Mouse (Mus musculus): ENCODE results near the gene Arl8b. TPM values are rescaled to one million over a fixed set of nuclear protein-coding genes. Genes with fewer than 3 reads are reported as not detected.

Gene Arl8b
- 100 to 1,000 TPM; 208 to 214 TPM for total RNA-seq (2021)

- DNase-seq (ENCODE audit: low spot score in 2 of 2) = peak; percentile 94 to 96
- intact Hi-C loops (cut with DNase I) = loop anchor here (2.0 kb wide), 1 partner anchor 46 kb away; the partner anchor contains the start of gene Edem1
These were observed at the start of gene Arl8b for GRCm38 (mm10) chr6:108782526-108783183. Arl8b (plus strand) TSS chr6:108783099.

GRCm38 (mm10) chr6:108735910-108736750 lies 46.8 kb upstream of the Arl8b start:
- peak; percentile 76 to 83 for DNase-seq (ENCODE audit: low spot score in 2 of 2)
- intact Hi-C loops (cut with DNase I) = loop anchor here (1.0 to 10.0 kb wide), 2 partner anchors 319 to 641 kb away; no protein-coding TSS in a partner anchor

GRCm38 (mm10) chr6:108738463-108739203 lies 44.3 kb upstream of the Arl8b start:
- intact Hi-C loops (cut with DNase I) = loop anchor here (10.0 kb wide), 1 partner anchor 644 kb away; no protein-coding TSS in a partner anchor
- peak; percentile 29 to 36 for DNase-seq (ENCODE audit: low spot score in 2 of 2)

- intact Hi-C loops (cut with DNase I) = no loop called here
- no peak for DNase-seq (ENCODE audit: low spot score in 2 of 2)
These were observed 42.3 kb upstream of the Arl8b start for GRCm38 (mm10) chr6:108740579-108740978.

DNA sequence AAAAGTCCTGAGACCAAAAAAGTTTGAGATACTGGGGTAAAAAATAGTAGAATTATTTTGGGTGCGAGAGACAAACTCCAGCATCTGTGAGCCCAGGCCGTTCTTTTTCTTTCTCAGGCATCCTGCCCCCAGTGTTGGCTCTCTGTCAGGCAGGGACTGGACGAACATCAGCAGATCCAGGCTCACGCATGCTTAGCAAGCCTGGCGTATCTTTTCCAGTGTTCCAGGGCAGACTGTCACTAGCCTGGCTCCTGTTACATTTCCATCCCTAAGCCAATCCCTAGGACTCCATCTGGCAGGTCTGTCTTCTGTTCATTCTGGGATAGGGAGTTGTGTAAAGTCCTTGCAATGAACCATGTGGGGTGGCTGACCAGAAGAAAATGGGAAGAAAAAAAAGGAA lies 39.2 kb upstream of the Arl8b start:
- intact Hi-C loops (cut with DNase I) = no loop called here
- DNase-seq (ENCODE audit: low spot score in 2 of 2) = no peak

DNA sequence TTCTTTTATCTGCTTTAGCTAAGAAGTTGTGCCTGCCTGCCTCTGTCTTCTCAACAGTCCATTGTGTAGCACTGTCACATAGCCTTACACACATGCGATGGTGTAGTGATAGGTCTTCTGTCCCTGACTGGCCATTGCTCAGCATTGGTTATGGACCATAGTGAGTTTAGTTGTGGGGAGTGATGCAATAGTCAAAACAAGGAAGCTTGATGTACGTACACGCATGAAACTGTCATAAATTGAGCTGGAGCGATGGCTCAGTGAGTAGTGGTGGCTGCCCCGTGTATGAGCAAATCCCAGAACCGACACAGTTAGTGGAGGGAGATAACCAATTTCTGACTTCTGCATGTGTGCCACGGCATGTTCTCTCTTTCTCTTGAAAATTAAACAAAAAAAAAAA lies 31.6 kb upstream of the Arl8b start:
- intact Hi-C loops (cut with DNase I) = no loop called here
- no peak for DNase-seq (ENCODE audit: low spot score in 2 of 2)

- peak; percentile 21 to 26 for DNase-seq (ENCODE audit: low spot score in 2 of 2)
- intact Hi-C loops (cut with DNase I) = no loop called here
These were observed 30.5 kb upstream of the Arl8b start for GRCm38 (mm10) chr6:108752395-108752794.

DNA sequence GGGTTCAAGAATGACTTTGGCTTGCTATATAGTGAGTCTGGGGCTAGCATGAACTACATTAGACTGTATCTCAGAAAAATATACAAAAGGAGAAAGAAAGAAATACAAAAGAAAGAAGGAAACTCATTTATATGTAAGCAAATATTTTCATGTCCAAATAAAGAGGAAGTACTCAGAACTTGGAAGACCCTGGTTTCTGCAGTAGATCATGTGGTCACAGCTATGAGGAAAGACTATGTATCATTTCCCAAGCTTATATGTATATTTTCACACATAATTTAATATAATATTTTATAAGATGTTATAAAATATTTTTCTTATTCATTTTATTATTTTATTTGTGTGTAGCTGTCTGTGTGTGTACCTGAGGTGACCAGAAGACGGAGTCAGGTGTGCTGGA lies 29.4 kb upstream of the Arl8b start:
- no peak for DNase-seq (ENCODE audit: low spot score in 2 of 2)
- intact Hi-C loops (cut with DNase I) = no loop called here

DNA sequence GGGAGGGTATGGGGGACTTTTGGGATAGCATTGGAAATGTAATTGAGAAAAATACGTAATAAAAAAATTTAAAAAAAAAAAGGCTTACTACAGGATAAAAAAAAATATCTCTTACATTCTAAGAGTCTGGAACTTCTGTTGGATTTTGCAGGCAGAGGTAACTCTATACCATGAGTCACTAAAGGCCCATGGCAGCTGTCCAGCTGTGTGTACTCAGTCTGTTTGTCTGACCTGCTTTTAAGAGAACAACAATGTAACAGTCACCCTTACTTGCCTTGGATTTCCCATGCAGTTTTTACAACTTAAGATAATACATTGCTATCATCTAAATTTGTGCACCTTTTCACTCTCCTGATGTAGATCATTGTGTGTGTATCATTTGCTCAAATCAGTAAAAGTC lies 28.5 kb upstream of the Arl8b start:
- intact Hi-C loops (cut with DNase I) = no loop called here
- DNase-seq (ENCODE audit: low spot score in 2 of 2) = no peak

DNA sequence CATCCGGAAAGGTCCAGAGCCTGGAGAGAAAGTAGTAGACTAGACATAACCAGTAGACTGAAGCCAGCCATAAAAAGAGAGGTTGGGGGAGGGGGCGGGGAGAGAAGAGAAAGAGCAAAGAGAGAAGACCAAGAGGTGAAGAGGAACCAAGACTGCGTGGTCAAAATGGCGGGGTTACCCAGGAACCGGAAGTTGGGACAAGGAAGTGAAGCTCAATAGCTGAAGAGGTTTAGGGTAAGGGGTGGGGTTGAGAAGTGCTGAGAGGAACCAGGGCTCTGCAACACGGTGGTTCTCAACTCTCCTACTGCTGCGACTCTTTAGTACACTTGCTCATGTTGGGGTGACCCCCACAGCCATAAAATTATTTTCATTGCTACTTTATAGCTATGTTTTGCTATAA lies 27.0 kb upstream of the Arl8b start:
- intact Hi-C loops (cut with DNase I) = no loop called here
- no peak for DNase-seq (ENCODE audit: low spot score in 2 of 2)

GRCm38 (mm10) chr6:108758997-108759697 lies 23.8 kb upstream of the Arl8b start:
- DNase-seq (ENCODE audit: low spot score in 2 of 2) = no peak
- intact Hi-C loops (cut with DNase I) = no loop called here

DNA sequence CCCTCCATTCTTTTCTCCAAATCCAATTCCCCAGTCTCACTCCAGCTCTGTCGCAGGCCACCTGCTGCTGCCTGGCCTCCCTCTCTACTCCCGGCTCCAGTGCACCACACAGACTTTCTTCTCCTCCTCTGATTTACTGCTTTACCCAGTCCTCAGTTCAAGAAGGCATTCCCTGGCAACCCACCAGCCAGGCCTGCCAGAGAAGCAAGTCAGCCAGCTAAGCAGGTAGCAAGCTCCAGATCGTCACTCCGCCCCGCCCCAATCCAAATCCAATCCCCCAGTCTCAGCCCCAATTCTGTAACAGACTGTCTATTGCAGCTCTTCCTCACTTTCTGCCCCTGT lies 23.2 kb upstream of the Arl8b start:
- intact Hi-C loops (cut with DNase I) = no loop called here

GRCm38 (mm10) chr6:108770880-108771279 lies 12.0 kb upstream of the Arl8b start:
- intact Hi-C loops (cut with DNase I) = no loop called here
- DNase-seq (ENCODE audit: low spot score in 2 of 2) = no peak

More for the DNA sequence above, 23.2 kb upstream of the Arl8b start:
- no peak for DNase-seq (ENCODE audit: low spot score in 2 of 2)

DNA sequence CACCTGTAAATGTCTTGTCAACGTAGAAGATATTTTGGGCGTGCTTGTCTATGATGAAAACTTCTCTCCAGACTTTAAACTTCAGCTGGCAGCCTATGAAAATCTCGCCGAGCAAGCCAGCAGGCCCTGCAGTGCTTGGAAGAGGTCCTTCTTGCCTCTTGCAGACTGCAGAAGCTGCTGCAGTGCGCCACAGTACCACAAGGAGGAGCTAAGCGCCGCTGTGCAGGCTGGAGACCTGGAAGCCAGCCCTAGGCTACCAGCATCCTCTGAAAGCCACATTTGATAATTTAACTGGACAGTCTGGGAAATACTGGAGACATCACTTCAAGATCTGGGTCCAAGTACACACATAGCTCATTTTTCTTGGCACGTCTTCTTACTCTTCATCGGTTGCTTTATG lies 10.0 kb upstream of the Arl8b start:
- intact Hi-C loops (cut with DNase I) = no loop called here
- DNase-seq (ENCODE audit: low spot score in 2 of 2) = peak; percentile 76 to 80

DNA sequence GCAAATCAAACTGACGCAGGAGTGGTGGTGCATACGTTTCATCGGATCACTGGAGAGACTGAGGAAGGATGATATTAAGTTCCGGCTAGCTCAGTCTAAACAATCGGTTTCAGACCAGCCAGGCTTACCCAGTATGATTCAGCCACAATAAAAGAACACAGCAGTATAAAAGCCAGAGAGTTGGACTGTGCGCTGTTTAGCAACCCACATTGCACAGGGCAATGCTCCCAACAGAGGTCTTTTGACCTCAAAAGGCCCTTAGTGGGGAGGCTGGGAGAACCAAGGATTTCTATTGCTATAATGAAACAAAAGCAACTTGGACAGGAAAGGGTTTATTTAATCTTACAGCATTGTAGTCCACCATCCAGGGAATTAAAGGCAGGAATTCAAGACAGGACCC lies 9.4 kb upstream of the Arl8b start:
- intact Hi-C loops (cut with DNase I) = no loop called here
- no peak for DNase-seq (ENCODE audit: low spot score in 2 of 2)

- intact Hi-C loops (cut with DNase I) = no loop called here
- no peak for DNase-seq (ENCODE audit: low spot score in 2 of 2)
These were observed 6.6 kb upstream of the Arl8b start for GRCm38 (mm10) chr6:108776274-108776673.

DNA sequence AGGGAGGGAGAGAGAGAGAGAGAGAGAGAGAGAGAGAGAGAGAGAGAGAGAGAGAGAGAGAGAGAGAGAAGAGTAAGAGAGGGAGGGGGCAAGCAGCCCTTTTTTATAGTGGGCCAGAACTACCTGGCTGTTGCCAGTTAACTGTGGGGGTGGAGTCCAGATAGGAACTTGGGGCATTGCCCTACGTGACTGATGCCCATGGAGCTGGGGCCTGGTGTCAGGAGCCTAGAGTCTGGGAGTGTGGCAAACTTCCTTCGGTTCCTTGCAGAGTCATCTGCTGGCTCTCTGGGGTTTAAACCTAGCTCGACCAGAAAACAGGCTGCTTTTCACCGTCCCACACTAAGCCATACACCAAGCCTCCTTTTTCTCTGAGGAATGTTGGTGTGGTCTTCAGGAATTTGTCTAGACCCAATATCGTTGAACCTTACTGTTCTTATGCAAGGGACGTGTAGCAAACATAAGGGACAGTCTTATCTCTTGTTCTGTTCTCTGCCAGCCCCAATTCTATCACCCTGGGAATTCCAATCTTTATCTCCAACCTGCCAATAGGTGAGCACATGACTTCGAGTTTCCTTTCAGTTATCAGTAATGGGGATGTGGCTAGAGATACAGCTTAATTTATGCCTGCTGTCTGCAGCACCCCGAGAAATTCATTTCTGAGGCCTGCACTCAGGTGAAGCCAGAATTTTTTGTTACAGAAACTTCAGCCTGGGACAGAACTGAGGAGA lies 5.2 kb upstream of the Arl8b start:
- intact Hi-C loops (cut with DNase I) = no loop called here
- DNase-seq (ENCODE audit: low spot score in 2 of 2) = no peak

DNA sequence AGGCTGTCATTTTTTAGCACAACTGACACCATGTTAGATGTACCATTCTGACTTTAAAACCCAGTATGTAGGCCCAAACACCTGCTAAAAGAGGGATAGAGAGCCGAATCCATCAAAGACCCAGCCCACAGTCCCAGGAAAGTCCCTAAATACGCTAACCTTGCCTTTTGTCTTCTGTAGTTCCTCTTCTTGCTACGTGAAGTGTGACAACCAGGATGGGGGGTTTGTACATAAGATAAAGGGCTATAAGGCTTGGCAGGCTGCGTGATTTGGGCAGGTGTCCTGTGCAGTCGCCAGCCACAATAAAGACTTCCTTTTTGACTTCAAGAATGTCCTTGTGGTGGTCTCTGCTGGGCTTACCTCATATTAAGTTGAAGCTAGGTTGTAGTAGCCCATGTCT lies 4.5 kb upstream of the Arl8b start:
- DNase-seq (ENCODE audit: low spot score in 2 of 2) = no peak

GRCm38 (mm10) chr6:108781865-108782264 lies 1.0 kb upstream of the Arl8b start:
- intact Hi-C loops (cut with DNase I) = loop anchor here (2.0 kb wide), 1 partner anchor 47 kb away; the partner anchor contains the start of gene Edem1
- no peak for DNase-seq (ENCODE audit: low spot score in 2 of 2)

More for the DNA sequence above, 4.5 kb upstream of the Arl8b start:
- intact Hi-C loops (cut with DNase I) = no loop called here
